Mouse (Mus musculus) myocyte (in vitro differentiated cells): Measurements from ENCODE around the gene Tmem158. TPM values are rescaled to one million over a fixed set of nuclear protein-coding genes. Genes with fewer than 3 reads are reported as not detected.

Experiments
- H3K27me3 ChIP-seq: one replicate; pipeline ENCODE4 v1.6.1; 2011; ENCODE audit not compliant: control insufficient read depth, insufficient read depth, insufficient read length
- H3K36me3 ChIP-seq: one replicate; pipeline ENCODE4 v1.6.1; 2011; ENCODE audit not compliant: control insufficient read depth, insufficient read depth
- H3K4me2 ChIP-seq: one replicate; pipeline ENCODE4 v1.6.1; 2011; ENCODE audit warnings: low read depth, control low read depth
- H3K4me3 ChIP-seq: one replicate; pipeline ENCODE4 v1.5.1; 2011; ENCODE audit warnings: mild to moderate bottlenecking, control low read depth, moderate library complexity
- H3K79me2 ChIP-seq: one replicate; pipeline ENCODE4 v1.6.1; 2011; ENCODE audit not compliant: control insufficient read depth, insufficient read depth
- H3ac ChIP-seq: one replicate; pipeline ENCODE4 v1.6.1; 2011; ENCODE audit not compliant: control insufficient read depth, insufficient read length
- CEBPB ChIP-seq: IDR thresholded peaks from 2 replicates; pipeline ENCODE4 v1.6.1; 2011; ENCODE audit warnings: mild to moderate bottlenecking, moderate library complexity; ENCODE audit not compliant: poor library complexity, insufficient read depth, severe bottlenecking
- E2F4 ChIP-seq: IDR thresholded peaks from one replicate; pipeline ENCODE4 v1.6.1; 2011; ENCODE audit warnings: mild to moderate bottlenecking, control low read depth, moderate library complexity; ENCODE audit not compliant: insufficient read depth
- MAX ChIP-seq: IDR thresholded peaks from one replicate; pipeline ENCODE4 v1.6.1; 2011; ENCODE audit warnings: low read depth, mild to moderate bottlenecking, control low read depth
- MYOD1 ChIP-seq, 3 experiments: IDR thresholded peaks; one replicate each; pipeline ENCODE4 v1.6.1; 2011; ENCODE audit warnings: control low read depth in 2 of 3, low read depth in 2 of 3, mild to moderate bottlenecking in 2 of 3, moderate library complexity in 1 of 3; ENCODE audit not compliant: insufficient read length in 2 of 3, control insufficient read depth in 1 of 3
- MYOG ChIP-seq, 3 experiments: IDR thresholded peaks; one replicate each; pipeline ENCODE4 v1.6.1; 2011; ENCODE audit warnings: control low read depth in 2 of 3, low read depth in 2 of 3, mild to moderate bottlenecking in 2 of 3; ENCODE audit not compliant: insufficient read length in 2 of 3, control insufficient read depth in 1 of 3, insufficient read depth in 1 of 3
- POLR2A ChIP-seq: IDR thresholded peaks from one replicate; pipeline ENCODE4 v1.6.1; 2011; ENCODE audit warnings: low read depth, mild to moderate bottlenecking, control low read depth, moderate library complexity; ENCODE audit not compliant: insufficient read length
- POLR2AphosphoS2 ChIP-seq: IDR thresholded peaks from one replicate; pipeline ENCODE4 v1.6.1; 2011; ENCODE audit warnings: low read depth, control low read depth; ENCODE audit not compliant: insufficient read length
- REST ChIP-seq: IDR thresholded peaks from one replicate; pipeline ENCODE4 v1.6.1; 2011; ENCODE audit warnings: mild to moderate bottlenecking, control low read depth, moderate library complexity; ENCODE audit not compliant: insufficient read depth, insufficient read length
- SRF ChIP-seq: IDR thresholded peaks from one replicate; pipeline ENCODE4 v1.6.1; 2011; ENCODE audit warnings: low read depth; ENCODE audit not compliant: control insufficient read depth, insufficient read length
- TCF12 ChIP-seq: IDR thresholded peaks from one replicate; pipeline ENCODE4 v1.6.1; 2011; ENCODE audit warnings: mild to moderate bottlenecking, control low read depth; ENCODE audit not compliant: poor library complexity, insufficient read depth, severe bottlenecking
- TCF3 ChIP-seq: IDR thresholded peaks from one replicate; pipeline ENCODE4 v1.6.1; 2011; ENCODE audit warnings: low read depth, control low read depth; ENCODE audit not compliant: insufficient read length
- USF1 ChIP-seq: IDR thresholded peaks from one replicate; pipeline ENCODE4 v1.6.1; 2011; ENCODE audit warnings: low read depth, mild to moderate bottlenecking, control low read depth, moderate library complexity
- polyA plus RNA-seq: library from polyadenylated mRNA; unstranded; fragments of >200 nt; fragmentation: generic; extraction: Trizol; gene quantifications from one replicate; pipeline ENCODE4 v1.2.1, GENCODE M21; 2012; ENCODE audit warnings: missing spikeins

Tmem158 gene
- polyA plus RNA-seq, 1 experiment: 14.0 TPM

DNA sequence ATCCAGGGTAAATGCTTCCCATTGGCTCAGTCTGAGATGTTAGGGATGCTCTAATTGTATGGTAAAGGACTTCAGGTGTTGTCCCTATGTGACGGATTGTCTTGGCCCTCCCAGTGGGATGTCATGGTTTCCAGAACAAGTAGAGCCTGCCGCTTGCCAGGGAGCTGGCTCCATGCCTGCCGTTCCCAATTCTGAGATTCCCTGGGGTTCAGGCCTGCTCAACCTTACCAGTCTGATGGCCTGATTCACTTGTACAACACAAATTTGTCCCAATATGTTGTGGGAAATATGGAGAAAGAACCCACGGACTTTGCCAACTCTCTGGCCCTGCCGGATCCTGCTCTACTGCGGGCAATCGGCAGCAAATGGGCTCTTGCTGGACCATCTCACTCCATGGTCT lies 37.3 kb upstream of the Tmem158 start:
- Histone ChIP-seq H3K4me3 (no peak overlapping the region), H3K27me3 (no peaks in the 10 kb centered on the region), H3K4me2 (no peak overlapping the region), H3K36me3 (no peaks in the 10 kb centered on the region), H3K79me2 (no peaks in the 10 kb centered on the region), H3ac (no peak overlapping the region)
- TF ChIP-seq CEBPB (no peak), MYOG (IDR thresholded peaks at IDR 0.05; ENCODE audit: control insufficient read depth in 1 of 3, insufficient read depth in 1 of 3, insufficient read length in 2 of 3, low read depth in 2 of 3) (no peak), SRF (no peak), USF1 (no peak), POLR2AphosphoS2 (no peak), MAX (no peak), POLR2A (no peak), E2F4 (no peak), REST (no peak), TCF12 (no peak), TCF3 (no peak), MYOD1 (IDR thresholded peaks at IDR 0.05; ENCODE audit: control insufficient read depth in 1 of 3, insufficient read length in 2 of 3, low read depth in 2 of 3) (no peak)

DNA sequence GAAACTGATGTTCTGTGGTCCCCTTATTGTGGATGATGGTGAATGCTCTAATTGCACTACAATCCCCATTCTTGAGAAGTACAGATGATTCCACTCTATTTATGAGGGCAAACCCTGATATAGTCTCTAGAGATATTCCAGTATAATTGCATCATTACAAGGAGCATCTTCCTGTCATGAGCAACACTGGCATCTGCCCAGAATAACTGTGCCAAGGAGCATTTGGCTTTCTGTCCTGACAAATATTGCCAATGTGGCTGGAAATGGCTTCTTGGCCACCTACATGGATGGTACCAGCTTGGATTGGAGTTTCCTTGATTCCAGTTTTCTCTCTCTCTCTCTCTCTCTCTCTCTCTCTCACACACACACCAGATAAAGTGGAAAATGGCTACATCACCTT lies 35.7 kb upstream of the Tmem158 start:
- H3ac ChIP-seq: no peak overlapping the region
- peak; percentile 52 for TF ChIP-seq CEBPB
- TF ChIP-seq USF1: no peak
- no peak for TF ChIP-seq MYOD1 (IDR thresholded peaks at IDR 0.05; ENCODE audit: control insufficient read depth in 1 of 3, insufficient read length in 2 of 3, low read depth in 2 of 3)
- H3K4me3 ChIP-seq: no peak overlapping the region
- H3K4me2 ChIP-seq: no peak overlapping the region
- H3K27me3 ChIP-seq: no peaks in the 10 kb centered on the region
- no peaks in the 10 kb centered on the region for H3K36me3 ChIP-seq
- H3K79me2 ChIP-seq: no peaks in the 10 kb centered on the region

DNA sequence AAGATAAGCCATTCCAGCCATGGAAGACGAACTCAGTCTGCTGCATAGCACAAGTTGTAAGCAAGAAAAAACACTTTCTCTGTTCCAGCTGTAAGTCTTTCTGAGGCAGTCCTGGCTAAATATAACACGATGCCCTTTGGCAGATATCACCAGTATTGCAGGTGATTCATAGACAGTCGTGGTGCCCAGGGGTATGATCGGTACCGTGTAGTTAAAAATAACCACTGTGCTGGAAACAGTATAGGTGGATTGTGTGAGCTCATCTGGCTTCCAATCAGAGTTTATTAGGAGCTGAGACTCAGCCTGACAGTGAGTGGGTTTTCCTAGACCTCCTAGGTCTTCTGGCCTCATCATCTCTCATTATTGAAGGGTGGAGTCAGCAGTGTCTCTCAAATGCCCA lies 34.0 kb upstream of the Tmem158 start:
- Histone ChIP-seq H3K36me3 (no peaks in the 10 kb centered on the region), H3K27me3 (no peaks in the 10 kb centered on the region), H3K79me2 (no peaks in the 10 kb centered on the region), H3K4me2 (no peak overlapping the region), H3ac (no peak overlapping the region), H3K4me3 (no peak overlapping the region)
- TF ChIP-seq TCF12 (no peak), POLR2A (no peak), E2F4 (no peak), MYOD1 (IDR thresholded peaks at IDR 0.05; ENCODE audit: control insufficient read depth in 1 of 3, insufficient read length in 2 of 3, low read depth in 2 of 3) (no peak), REST (no peak), MAX (no peak), TCF3 (no peak), USF1 (no peak), SRF (no peak)

DNA sequence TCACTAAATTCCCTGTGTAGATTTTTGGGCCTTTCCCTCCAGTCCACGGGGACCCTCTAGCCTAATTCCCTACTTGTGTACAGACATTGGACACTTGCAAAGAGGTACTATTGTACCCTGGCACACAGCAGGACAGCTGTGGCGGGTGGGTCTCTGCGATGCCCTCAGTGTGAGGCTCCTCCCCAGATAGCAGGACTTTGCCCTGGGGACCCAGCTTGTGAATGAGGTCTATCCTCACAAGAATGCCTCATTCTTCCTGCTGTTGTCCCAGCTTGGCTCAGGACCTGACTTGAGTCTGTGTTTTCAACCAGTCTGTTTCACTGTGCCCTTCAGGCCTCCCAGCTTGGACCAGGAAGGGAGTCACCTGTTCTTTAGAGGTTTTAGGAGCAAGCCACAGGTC lies 27.8 kb upstream of the Tmem158 start:
- Histone ChIP-seq H3ac (no peak overlapping the region), H3K27me3 (no peaks in the 10 kb centered on the region), H3K4me3 (no peak overlapping the region), H3K79me2 (no peaks in the 10 kb centered on the region), H3K36me3 (no peaks in the 10 kb centered on the region), H3K4me2 (no peak overlapping the region)
- no peak for TF ChIP-seq POLR2A
- no peak for TF ChIP-seq CEBPB

DNA sequence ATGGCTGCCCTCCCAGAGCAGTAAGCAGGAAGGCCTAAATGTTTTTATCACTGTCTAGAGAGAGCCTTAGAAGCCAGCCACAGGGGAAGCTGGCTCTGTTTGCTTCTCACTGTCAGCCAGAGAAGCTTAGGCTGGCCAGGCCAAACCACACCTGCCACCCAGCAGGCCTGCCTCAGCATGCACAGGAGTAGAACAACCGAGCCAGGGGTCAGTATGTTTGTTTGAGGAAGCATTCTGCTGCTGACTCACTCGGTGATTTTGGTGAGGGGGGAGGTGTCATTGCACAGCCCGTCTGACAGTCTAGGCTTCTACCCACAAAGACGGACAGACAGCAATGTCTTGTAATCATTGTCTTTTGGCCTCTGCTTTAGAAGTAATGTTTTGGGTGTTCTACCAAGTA lies 25.1 kb upstream of the Tmem158 start:
- H3K36me3 ChIP-seq: no peaks in the 10 kb centered on the region
- H3K4me2 ChIP-seq: no peak overlapping the region
- no peaks in the 10 kb centered on the region for H3K27me3 ChIP-seq
- no peak overlapping the region for H3K4me3 ChIP-seq
- TF ChIP-seq MAX: no peak
- TF ChIP-seq POLR2AphosphoS2: no peak
- TF ChIP-seq REST: no peak
- no peak for TF ChIP-seq SRF
- no peak for TF ChIP-seq USF1
- TF ChIP-seq MYOG (IDR thresholded peaks at IDR 0.05; ENCODE audit: control insufficient read depth in 1 of 3, insufficient read depth in 1 of 3, insufficient read length in 2 of 3, low read depth in 2 of 3): peak in 1 of 3 experiments; percentile 53
- peak in 2 of 3 experiments; percentile 42 to 72 for TF ChIP-seq MYOD1 (IDR thresholded peaks at IDR 0.05; ENCODE audit: control insufficient read depth in 1 of 3, insufficient read length in 2 of 3, low read depth in 2 of 3)
- no peak for TF ChIP-seq POLR2A
- TF ChIP-seq CEBPB: no peak
- no peak for TF ChIP-seq TCF12
- no peak for TF ChIP-seq E2F4
- no peak for TF ChIP-seq TCF3
- no peaks in the 10 kb centered on the region for H3K79me2 ChIP-seq
- H3ac ChIP-seq: no peak overlapping the region
